33 mouse cellular contexts compared by ENCODE assay signal in genomic region chr7:64667959-64668358, GRCm38 (mm10).
"Had no signal": no experiment of that assay in that cellular context is flagged by ENCODE, and none has a peak within 500 bp of the region (broad histone marks: within the 10 kb centered on the region; RNA-seq: fewer than 3 reads in every experiment).

No protein-coding gene starts in this region.

- H3K27me3 ChIP-seq: limb, embryonic 12.5 days; limb, embryonic 13.5 days; limb, embryonic 15.5 days; liver, embryonic 12.5 days; liver, embryonic 13.5 days; liver, embryonic 15.5 days; lung, embryonic 15.5 days; megakaryocyte, embryonic 14.5 days; midbrain, embryonic 12.5 days; midbrain, embryonic 13.5 days; midbrain, embryonic 15.5 days; neural tube, embryonic 12.5 days; neural tube, embryonic 13.5 days had no signal

- H3K4me1 ChIP-seq: limb, embryonic 10.5 days; limb, embryonic 12.5 days; limb, embryonic 13.5 days; limb, embryonic 15.5 days; liver, embryonic 12.5 days; liver, embryonic 13.5 days; liver, embryonic 15.5 days; megakaryocyte, embryonic 14.5 days; midbrain, embryonic 10.5 days; midbrain, embryonic 12.5 days; midbrain, embryonic 15.5 days; neural tube, embryonic 12.5 days had no signal

- H3K36me3 ChIP-seq: limb, embryonic 10.5 days; limb, embryonic 12.5 days; limb, embryonic 13.5 days; limb, embryonic 15.5 days; liver, embryonic 12.5 days; liver, embryonic 13.5 days; liver, embryonic 15.5 days; lung, embryonic 15.5 days; midbrain, embryonic 10.5 days; midbrain, embryonic 12.5 days; midbrain, embryonic 13.5 days; midbrain, embryonic 15.5 days; neural tube, embryonic 12.5 days; neural tube, embryonic 13.5 days had no signal

- H3K4me2 ChIP-seq: limb, embryonic 12.5 days; limb, embryonic 13.5 days; limb, embryonic 15.5 days; liver, embryonic 11.5 days; liver, embryonic 12.5 days; liver, embryonic 13.5 days; liver, embryonic 15.5 days; lung, embryonic 14.5 days; lung, embryonic 15.5 days; midbrain, embryonic 11.5 days; midbrain, embryonic 12.5 days; midbrain, embryonic 13.5 days; midbrain, embryonic 15.5 days; neural tube, embryonic 12.5 days; neural tube, embryonic 13.5 days had no signal

- H3K27ac ChIP-seq: limb, embryonic 10.5 days; limb, embryonic 12.5 days; limb, embryonic 13.5 days; limb, embryonic 15.5 days; liver, embryonic 12.5 days; liver, embryonic 13.5 days; liver, embryonic 14.5 days; liver, embryonic 15.5 days; lung, embryonic 15.5 days; macrophage; midbrain, embryonic 10.5 days; midbrain, embryonic 12.5 days; midbrain, embryonic 13.5 days; midbrain, embryonic 15.5 days; neural tube, embryonic 12.5 days; neural tube, embryonic 13.5 days had no signal

- H3K9ac ChIP-seq: limb, embryonic 12.5 days; limb, embryonic 13.5 days; limb, embryonic 15.5 days; liver, embryonic 12.5 days; liver, embryonic 13.5 days; liver, embryonic 14.5 days; liver, embryonic 15.5 days; liver, postnatal 0 days; lung, embryonic 14.5 days; lung, embryonic 15.5 days; midbrain, embryonic 12.5 days; midbrain, embryonic 13.5 days; midbrain, embryonic 15.5 days; neural tube, embryonic 12.5 days; neural tube, embryonic 13.5 days had no signal

- H3K9me3 ChIP-seq: limb, embryonic 10.5 days; limb, embryonic 12.5 days; limb, embryonic 13.5 days; limb, embryonic 15.5 days; liver, embryonic 13.5 days; liver, embryonic 15.5 days; lung, embryonic 15.5 days; midbrain, embryonic 10.5 days; midbrain, embryonic 12.5 days; midbrain, embryonic 13.5 days; midbrain, embryonic 15.5 days; neural tube, embryonic 12.5 days; neural tube, embryonic 13.5 days had no signal

- ATAC-seq: liver, embryonic 12.5 days; liver, postnatal 0 days; lung, postnatal 0 days; midbrain, embryonic 13.5 days; midbrain, embryonic 15.5 days; midbrain, embryonic 16.5 days had no signal

- DNase-seq: left cerebral cortex, postnatal 4 days; liver; liver, embryonic 13.5 days; liver, postnatal 0 days; lung, adult 18-20 months; lung, adult 2 months; lung, embryonic 14.5 days; lung, postnatal 10 days; lung, postnatal 14 days; lung, postnatal 36 days; lung, postnatal 4 days; midbrain, embryonic 14.5 days had no signal

- H3K4me3 ChIP-seq: limb, embryonic 10.5 days; limb, embryonic 12.5 days; limb, embryonic 13.5 days; limb, embryonic 15.5 days; liver, embryonic 12.5 days; liver, embryonic 13.5 days; liver, embryonic 15.5 days; lung, embryonic 15.5 days; midbrain, embryonic 10.5 days; midbrain, embryonic 12.5 days; midbrain, embryonic 13.5 days; midbrain, embryonic 15.5 days; myocyte; neural tube, embryonic 12.5 days; neural tube, embryonic 13.5 days had no signal
